Mouse (Mus musculus) liver, embryonic 14.5 days (tissue): Measurements from ENCODE around the gene Hrh1. TPM values are rescaled to one million over a fixed set of nuclear protein-coding genes. Genes with fewer than 3 reads are reported as not detected.

Experiments used
- ATAC-seq: fragments of 200-750 bp; cut with Nextera tagmentation; 2 replicates; pipeline ENCODE4 v1.8.0; 2017; ENCODE audit warnings: moderate number of reproducible peaks, mild to moderate bottlenecking, moderate library complexity; ENCODE audit not compliant: insufficient read depth
- DNase-seq, 3 experiments: peaks; one replicate each; pipeline ENCODE4 v3.0.0-alpha.2; 2012 to 2013; ENCODE audit warnings: low read depth in 3 of 3, low spot score in 3 of 3
- H3K27ac ChIP-seq: fragments of 300-500 bp; sonication (generic); 2 replicates; pipeline ENCODE4 v1.5.1; 2014; ENCODE audit warnings: moderate library complexity, mild to moderate bottlenecking, control low read depth, inconsistent platforms
- H3K27me3 ChIP-seq: fragments of 300-500 bp; sonication (generic); 2 replicates; pipeline ENCODE4 v1.6.1; 2014; ENCODE audit warnings: mild to moderate bottlenecking, low read length, moderate library complexity; ENCODE audit not compliant: control insufficient read depth, insufficient read depth
- H3K36me3 ChIP-seq: fragments of 300-500 bp; sonication (generic); replicated peaks from 2 replicates; pipeline ENCODE4 v1.6.1; 2014; ENCODE audit warnings: low read depth; ENCODE audit not compliant: control insufficient read depth, insufficient read depth
- H3K4me1 ChIP-seq, 2 experiments: fragments of 200-500 bp in 1 of 2; fragments of 300-500 bp in 1 of 2; sonication (generic) in 1 of 2; replicated peaks; 2 replicates each; pipeline ENCODE4 v1.6.1; 2012 to 2014; ENCODE audit warnings: antibody characterized with exemption in 1 of 2, inconsistent platforms in 1 of 2, low read length in 1 of 2; ENCODE audit not compliant: control insufficient read depth in 2 of 2, insufficient read depth in 2 of 2
- H3K4me2 ChIP-seq: fragments of 300-500 bp; sonication (generic); 2 replicates; pipeline ENCODE4 v1.6.1; 2014; ENCODE audit warnings: low read depth, mild to moderate bottlenecking, control low read depth, moderate library complexity
- H3K4me3 ChIP-seq, 2 experiments: fragments of 200-500 bp in 1 of 2; fragments of 300-500 bp in 1 of 2; sonication (generic) in 1 of 2; 2 replicates each; pipeline ENCODE4 v1.5.1; 2012 to 2014; ENCODE audit warnings: low read depth in 2 of 2, low read length in 2 of 2, mild to moderate bottlenecking in 2 of 2, control low read depth in 1 of 2, inconsistent platforms in 1 of 2, moderate library complexity in 1 of 2; ENCODE audit not compliant: insufficient read depth in 1 of 2
- H3K9ac ChIP-seq: fragments of 300-500 bp; sonication (generic); replicated peaks from 2 replicates; pipeline ENCODE4 v1.6.1; 2014; ENCODE audit warnings: mild to moderate bottlenecking, control low read depth, moderate library complexity
- H3K9me3 ChIP-seq: fragments of 300-500 bp; sonication (generic); 2 replicates; pipeline ENCODE4 v1.6.1; 2016; ENCODE audit warnings: low read length, mixed read lengths; ENCODE audit not compliant: control insufficient read depth
- CTCF ChIP-seq: IDR thresholded peaks from 2 replicates; pipeline ENCODE4 v1.5.1; 2016; ENCODE audit warnings: antibody characterized with exemption, low read depth, control low read depth
- EP300 ChIP-seq: IDR thresholded peaks from 2 replicates; pipeline ENCODE4 v1.6.1; 2016; ENCODE audit warnings: antibody characterized with exemption, low read depth
- WGBS: fragments of 180-500 bp; shearing (Covaris S2); extraction: QIAGEN DNeasy Blood & Tissue Kit; methylation state at CpG from one replicate; pipeline ENCODE4 v1.1.7; 2014; ENCODE audit not compliant: insufficient replicate concordance; 5-methylcytosine and 5-hydroxymethylcytosine counted together
- polyA plus RNA-seq, 2 experiments: library from polyadenylated mRNA; depleted of rRNA in 1 of 2; stranded (reverse) in 1 of 2; unstranded in 1 of 2; fragments of >200 nt; fragmentation: Nextera tagmentation in 1 of 2; extraction: Ambion mirVana in 1 of 2; gene quantifications; 2 replicates each; pipeline versions ENCODE4 v1.2.1 to v1.2.3; 2012 to 2014

The Hrh1 gene
- polyA plus RNA-seq, 2 experiments = 0.06 TPM; not detected in 1

DNA sequence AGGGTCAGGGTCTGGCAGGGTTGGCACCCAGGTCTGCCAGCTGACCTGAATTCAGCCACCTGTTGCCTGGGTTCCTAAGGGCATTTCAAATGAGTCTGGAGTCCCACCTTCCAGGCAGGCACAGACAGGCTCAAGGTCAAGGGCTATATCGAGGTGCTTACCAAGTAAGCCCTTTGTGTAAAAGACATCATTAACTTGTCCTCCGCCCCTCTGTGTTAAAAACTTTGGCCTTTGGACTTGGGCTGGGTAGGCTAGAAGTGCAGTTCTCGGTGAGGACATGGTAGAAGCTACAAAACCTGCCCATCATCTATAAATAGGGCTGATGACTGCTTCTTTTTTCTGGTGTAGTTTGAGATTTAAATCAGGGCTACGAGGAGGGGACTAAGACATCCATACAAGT is 1.1 kb upstream of the Hrh1 start:
- DNase-seq = no peak
- TF ChIP-seq CTCF = no peak
- no peak for TF ChIP-seq EP300
- H3K27ac ChIP-seq = no peak overlapping the region

DNA sequence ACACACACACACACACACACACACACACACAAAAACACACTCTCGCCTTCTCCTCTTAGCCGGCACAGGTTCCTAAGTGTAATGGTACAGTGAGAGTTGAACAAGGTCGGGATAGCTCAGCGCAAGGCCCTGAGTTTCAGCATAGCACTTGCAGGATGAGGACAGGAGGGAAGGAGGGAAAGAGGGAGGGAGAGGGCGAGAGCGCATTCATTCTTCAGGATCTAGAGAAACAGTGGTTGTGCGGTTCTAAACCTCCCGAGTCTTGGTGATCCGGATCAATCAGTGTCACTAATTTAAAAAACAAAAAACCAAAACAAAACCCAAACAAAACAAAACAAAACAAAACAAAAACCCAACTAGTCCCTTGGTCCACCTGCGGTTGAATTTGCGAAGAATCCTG is 456 bp upstream of the Hrh1 start:
- Histone ChIP-seq H3K4me3 (no peak overlapping the region; a peak in 1 of 4 replicates), H3K27me3 (peaks cover 32% of the 10 kb centered on the region), H3K4me1 (no peaks in the 10 kb centered on the region), H3K4me2 (peak overlapping the region; percentile 36; the same call in 1 of the 2 replicates), H3K27ac (no peak overlapping the region), H3K9ac (no peak overlapping the region), H3K36me3 (no peaks in the 10 kb centered on the region), H3K9me3 (no peaks in the 10 kb centered on the region)
- WGBS = 7% methylated on average over 11 of the region's 11 CpGs
- TF ChIP-seq EP300 (no peak), CTCF (no peak)
- DNase-seq (no peak), ATAC-seq (no peak)

More for the DNA sequence above, 1.1 kb upstream of the Hrh1 start:
- ATAC-seq = no peak
- no peaks in the 10 kb centered on the region for H3K4me1 ChIP-seq
- H3K4me2 ChIP-seq = no peak overlapping the region
- H3K4me3 ChIP-seq = no peak overlapping the region
- H3K9me3 ChIP-seq = no peaks in the 10 kb centered on the region
- no peaks in the 10 kb centered on the region for H3K36me3 ChIP-seq
- WGBS = 42% methylated on average over 4 of the region's 4 CpGs
- H3K9ac ChIP-seq = no peak overlapping the region
- H3K27me3 ChIP-seq = peaks cover 32% of the 10 kb centered on the region

DNA sequence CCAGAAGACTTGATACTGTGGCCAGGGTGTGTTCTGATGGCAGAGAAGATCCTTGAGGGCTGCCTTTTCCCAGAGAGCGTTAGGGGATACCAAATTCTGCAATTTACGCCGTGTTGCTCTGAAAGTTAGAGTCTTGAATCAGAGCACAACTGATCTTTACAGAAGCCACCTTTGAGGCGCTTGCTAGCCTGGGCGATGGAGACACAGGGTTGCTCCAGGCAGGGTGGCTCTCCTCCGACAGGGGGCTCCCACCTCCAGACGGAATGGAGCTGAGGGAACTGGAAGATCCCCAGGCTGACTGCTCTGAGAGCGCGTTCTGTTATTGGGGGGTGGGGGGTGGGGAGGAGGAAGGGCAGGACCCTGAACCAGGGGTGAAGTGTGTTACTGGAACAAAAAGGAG is 890 bp downstream of the Hrh1 start:
- Histone ChIP-seq H3K27me3 (peaks cover 32% of the 10 kb centered on the region), H3K36me3 (no peaks in the 10 kb centered on the region), H3K4me2 (no peak overlapping the region), H3K4me3 (no peak overlapping the region), H3K9ac (no peak overlapping the region), H3K4me1 (no peaks in the 10 kb centered on the region), H3K27ac (no peak overlapping the region), H3K9me3 (no peaks in the 10 kb centered on the region)
- DNase-seq (no peak), ATAC-seq (no peak)
- WGBS = 8% methylated on average over 9 of the region's 9 CpGs
- TF ChIP-seq CTCF = 0 out of 2 replicates have a peak, but pooled peaks have one; percentile 16
- no peak for TF ChIP-seq EP300

DNA sequence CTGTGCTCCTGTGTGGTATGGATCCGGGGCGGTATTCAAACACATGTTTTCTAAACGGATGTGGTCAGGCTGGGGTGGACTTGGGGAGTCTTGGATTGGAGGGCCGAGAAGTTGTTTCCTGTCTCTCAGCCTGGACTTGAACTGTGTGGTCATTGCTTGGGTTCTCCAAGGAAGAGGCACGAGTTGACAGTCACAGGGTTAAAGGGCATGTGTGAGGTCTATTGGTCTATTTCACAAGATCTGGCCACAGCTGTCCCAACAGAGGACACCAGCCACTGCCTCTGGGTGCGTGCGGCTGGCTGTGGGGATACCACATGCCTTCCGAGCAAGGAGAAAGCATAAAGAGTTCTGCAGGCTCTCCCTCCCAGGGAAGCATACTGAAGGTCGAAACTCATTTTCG is 2.7 kb downstream of the Hrh1 start:
- no peaks in the 10 kb centered on the region for H3K36me3 ChIP-seq
- DNase-seq = no peak
- no peak for ATAC-seq
- H3K27me3 ChIP-seq = peaks cover 32% of the 10 kb centered on the region
- H3K9ac ChIP-seq = no peak overlapping the region
- no peak overlapping the region for H3K4me2 ChIP-seq
- no peaks in the 10 kb centered on the region for H3K9me3 ChIP-seq
- TF ChIP-seq CTCF (no peak), EP300 (no peak)
- 42% methylated on average over 10 of the region's 10 CpGs for WGBS
- H3K4me3 ChIP-seq = no peak overlapping the region
- no peaks in the 10 kb centered on the region for H3K4me1 ChIP-seq
- no peak overlapping the region for H3K27ac ChIP-seq

GRCm38 (mm10) chr6:114400841-114401240 is 3.1 kb downstream of the Hrh1 start:
- TF ChIP-seq EP300 = no peak
- TF ChIP-seq CTCF = no peak
- H3K27me3 ChIP-seq = peaks cover 32% of the 10 kb centered on the region
- no peaks in the 10 kb centered on the region for H3K9me3 ChIP-seq
- no peaks in the 10 kb centered on the region for H3K36me3 ChIP-seq
- WGBS = 82% methylated on average over 8 of the region's 8 CpGs
- H3K9ac ChIP-seq = no peak overlapping the region
- H3K4me2 ChIP-seq = no peak overlapping the region
- DNase-seq (no peak), ATAC-seq (no peak)
- no peaks in the 10 kb centered on the region for H3K4me1 ChIP-seq
- no peak overlapping the region for H3K27ac ChIP-seq
- no peak overlapping the region for H3K4me3 ChIP-seq
